Mouse (Mus musculus): Measurements from ENCODE around the gene G6pc3.

- TF ChIP-seq CTCF (IDR thresholded peaks at IDR 0.05; ENCODE audit: borderline replicate concordance, control insufficient read depth, extremely low read depth, insufficient read depth, low read length, poor library complexity) (no peak), POLR2A (IDR thresholded peaks at IDR 0.05; ENCODE audit: control insufficient read depth, extremely low read depth, insufficient read depth, low read length, poor library complexity) (no peak)
These were observed 40.0 kb downstream of the G6pc3 start for GRCm38 (mm10) chr11:102229331-102229953.
